Mouse (Mus musculus): ENCODE measurements around the gene Gm11549. TPM values are rescaled to one million over a fixed set of nuclear protein-coding genes. Genes with fewer than 3 reads are reported as not detected.

The Gm11549 gene
- polyA plus RNA-seq (2015; fragmentation: Nextera tagmentation; extraction: Ambion mirVana) = not detected in 2 replicates

- H3K4me2 ChIP-seq (ENCODE audit: low read depth, low read length) = peak within 1 kb of the TSS; percentile 72
- no peak within 1 kb of the TSS for H3K27ac ChIP-seq (ENCODE audit: low read depth)
- 3% methylated on average over 51 of the region's 51 CpGs for WGBS (ENCODE audit: insufficient replicate concordance)
- ATAC-seq (no peak), DNase-seq (peak; percentile 20)
- H3K9me3 ChIP-seq (ENCODE audit: low read length) = no peaks in the 10 kb centered on the region
- TF ChIP-seq CTCF (IDR thresholded peaks at IDR 0.05; ENCODE audit: low read depth) (no peak), EP300 (IDR thresholded peaks at IDR 0.05; ENCODE audit: low read depth) (no peak)
- peaks cover 23% of the 10 kb centered on the region for H3K27me3 ChIP-seq (ENCODE audit: insufficient read depth, low read length)
- H3K4me3 ChIP-seq (ENCODE audit: low read depth, low read length) = peak within 1 kb of the TSS; percentile 45
- no peak within 1 kb of the TSS for H3K9ac ChIP-seq (replicated peaks)
- no peaks in the 10 kb centered on the region for H3K36me3 ChIP-seq (replicated peaks; ENCODE audit: insufficient read depth, low read length)
- no peaks in the 10 kb centered on the region for H3K4me1 ChIP-seq (ENCODE audit: insufficient read depth)
Measured at GRCm38 (mm10) chr3:36521073-36522060, at the start of gene Gm11549. TSS of gene Gm11549 (minus strand) at chr3:36521813.

- DNase-seq (peak; percentile 29), ATAC-seq (peak; percentile 35)
- peak overlapping the region; percentile 96 for H3K4me2 ChIP-seq (ENCODE audit: low read depth, low read length)
- peak overlapping the region; percentile 81; the same call in 1 of the 2 replicates for H3K27ac ChIP-seq (ENCODE audit: low read depth)
- H3K27me3 ChIP-seq (ENCODE audit: insufficient read depth, low read length) = no peaks in the 10 kb centered on the region
- H3K9ac ChIP-seq (replicated peaks) = peak overlapping the region; percentile 95
- WGBS (ENCODE audit: insufficient replicate concordance) = 58% methylated on average over 5 of the region's 5 CpGs
- H3K36me3 ChIP-seq (replicated peaks; ENCODE audit: insufficient read depth, low read length) = peaks cover 54% of the 10 kb centered on the region
- no peaks in the 10 kb centered on the region for H3K9me3 ChIP-seq (ENCODE audit: low read length)
- H3K4me3 ChIP-seq (ENCODE audit: low read depth, low read length) = peak overlapping the region; percentile 99
- TF ChIP-seq CTCF (IDR thresholded peaks at IDR 0.05; ENCODE audit: low read depth) = no peak
- TF ChIP-seq EP300 (IDR thresholded peaks at IDR 0.05; ENCODE audit: low read depth) = peak; percentile 57
- H3K4me1 ChIP-seq (ENCODE audit: insufficient read depth) = no peaks in the 10 kb centered on the region
Measured at GRCm38 (mm10) chr3:36569836-36570235, 48.2 kb upstream of the Gm11549 start.

DNA sequence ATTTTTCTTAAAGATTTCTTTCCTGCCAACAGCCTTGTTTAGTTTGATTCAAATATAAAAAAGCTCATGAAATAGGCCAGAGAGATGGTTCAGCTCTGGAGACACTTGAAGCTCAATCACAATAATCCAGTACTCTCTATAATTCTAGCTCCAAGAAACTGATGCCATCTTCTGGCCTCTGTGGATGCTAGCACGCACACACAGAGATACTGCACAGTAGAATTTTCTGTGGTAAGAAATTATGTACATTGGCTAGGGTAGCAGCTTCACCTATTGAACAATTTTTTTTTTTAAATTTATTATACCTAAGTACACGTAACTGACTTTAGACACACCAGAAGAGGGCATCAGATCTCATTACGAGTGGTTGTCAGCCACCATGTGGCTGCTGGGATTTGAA, 42.1 kb upstream of the Gm11549 start:
- H3K27ac ChIP-seq (ENCODE audit: low read depth) = no peak overlapping the region
- no peak for ATAC-seq
- peaks cover 73% of the 10 kb centered on the region for H3K36me3 ChIP-seq (replicated peaks; ENCODE audit: insufficient read depth, low read length)
- H3K9ac ChIP-seq (replicated peaks) = no peak overlapping the region
- no peak for DNase-seq
- H3K27me3 ChIP-seq (ENCODE audit: insufficient read depth, low read length) = no peaks in the 10 kb centered on the region
- no peaks in the 10 kb centered on the region for H3K9me3 ChIP-seq (ENCODE audit: low read length)
- no peak overlapping the region for H3K4me3 ChIP-seq (ENCODE audit: low read depth, low read length)
- WGBS (ENCODE audit: insufficient replicate concordance) = 88% methylated on average over 3 of the region's 3 CpGs
- H3K4me1 ChIP-seq (ENCODE audit: insufficient read depth) = peaks cover 3% of the 10 kb centered on the region; the same call in 1 of the 2 replicates
- TF ChIP-seq EP300 (IDR thresholded peaks at IDR 0.05; ENCODE audit: low read depth) = no peak
- H3K4me2 ChIP-seq (ENCODE audit: low read depth, low read length) = no peak overlapping the region

DNA sequence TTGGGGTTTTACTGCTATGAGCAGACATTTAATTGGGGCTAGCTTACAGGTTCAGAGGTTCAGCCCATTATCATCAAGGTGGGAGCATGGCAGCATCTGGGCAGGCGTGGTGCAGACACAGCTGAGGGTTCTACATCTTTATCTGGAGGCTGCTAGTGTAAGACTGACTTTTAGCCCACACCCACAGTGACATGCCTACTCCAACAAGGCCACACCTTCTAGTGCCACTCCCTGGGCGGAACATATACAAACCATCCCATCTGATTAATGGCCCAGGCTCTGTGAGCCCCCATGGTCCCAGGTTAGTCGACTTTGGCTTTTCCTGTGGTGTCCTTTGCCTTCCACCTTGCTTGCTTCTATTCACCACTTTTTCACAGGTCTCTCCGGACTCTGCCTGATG, 38.0 kb upstream of the Gm11549 start:
- ATAC-seq = peak; percentile 80

DNA sequence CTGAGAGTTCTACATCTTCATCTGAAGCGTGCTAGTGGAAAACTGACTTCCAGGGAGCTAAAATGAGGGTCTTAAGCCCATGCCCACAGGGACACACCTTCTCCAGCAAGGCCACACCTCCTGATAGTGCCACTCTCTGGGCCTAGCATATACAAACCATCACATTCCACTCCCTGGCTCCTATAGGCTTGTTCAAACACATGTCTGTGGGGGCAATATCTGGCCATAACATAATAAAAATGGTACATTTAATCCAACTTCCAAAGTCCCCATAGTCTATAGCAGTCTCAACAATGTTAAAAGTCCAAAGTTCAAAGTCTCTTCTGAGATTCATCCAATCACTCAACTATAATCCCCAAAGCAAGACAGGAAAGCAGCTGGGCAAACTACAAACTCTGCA, 36.0 kb upstream of the Gm11549 start:
- H3K4me3 ChIP-seq (ENCODE audit: low read depth, low read length) = no peak overlapping the region
- TF ChIP-seq CTCF (IDR thresholded peaks at IDR 0.05; ENCODE audit: low read depth) (no peak), EP300 (IDR thresholded peaks at IDR 0.05; ENCODE audit: low read depth) (no peak)
- no peak overlapping the region for H3K27ac ChIP-seq (ENCODE audit: low read depth)
- peaks cover 6% of the 10 kb centered on the region; the same call in 1 of the 2 replicates for H3K4me1 ChIP-seq (ENCODE audit: insufficient read depth)
- DNase-seq (no peak), ATAC-seq (no peak)
- peaks cover 44% of the 10 kb centered on the region for H3K36me3 ChIP-seq (replicated peaks; ENCODE audit: insufficient read depth, low read length)
- WGBS (ENCODE audit: insufficient replicate concordance) = 86% methylated on average over 1 of the region's 1 CpGs
- H3K9me3 ChIP-seq (ENCODE audit: low read length) = no peaks in the 10 kb centered on the region
- H3K9ac ChIP-seq (replicated peaks) = no peak overlapping the region
- H3K4me2 ChIP-seq (ENCODE audit: low read depth, low read length) = no peak overlapping the region
- no peaks in the 10 kb centered on the region for H3K27me3 ChIP-seq (ENCODE audit: insufficient read depth, low read length)

More for the DNA sequence above, 38.0 kb upstream of the Gm11549 start:
- H3K4me3 ChIP-seq (ENCODE audit: low read depth, low read length) = no peak overlapping the region
- H3K27me3 ChIP-seq (ENCODE audit: insufficient read depth, low read length) = no peaks in the 10 kb centered on the region
- TF ChIP-seq EP300 (IDR thresholded peaks at IDR 0.05; ENCODE audit: low read depth) (no peak), CTCF (IDR thresholded peaks at IDR 0.05; ENCODE audit: low read depth) (no peak)
- WGBS (ENCODE audit: insufficient replicate concordance) = 71% methylated on average over 4 of the region's 4 CpGs
- no peak overlapping the region for H3K27ac ChIP-seq (ENCODE audit: low read depth)
- H3K4me2 ChIP-seq (ENCODE audit: low read depth, low read length) = no peak overlapping the region
- no peak for DNase-seq
- peaks cover 57% of the 10 kb centered on the region for H3K36me3 ChIP-seq (replicated peaks; ENCODE audit: insufficient read depth, low read length)
- H3K9me3 ChIP-seq (ENCODE audit: low read length) = no peaks in the 10 kb centered on the region
- no peak overlapping the region for H3K9ac ChIP-seq (replicated peaks)
- H3K4me1 ChIP-seq (ENCODE audit: insufficient read depth) = peaks cover 3% of the 10 kb centered on the region; the same call in 1 of the 2 replicates

- peak within 1 kb of the TSS; percentile 75 for H3K9ac ChIP-seq (replicated peaks)
- DNase-seq (peak; percentile 95), ATAC-seq (peak; percentile 97)
- peaks cover 8% of the 10 kb centered on the region; the same call in 1 of the 2 replicates for H3K4me1 ChIP-seq (ENCODE audit: insufficient read depth)
- no peak for TF ChIP-seq CTCF (IDR thresholded peaks at IDR 0.05; ENCODE audit: low read depth)
- H3K27me3 ChIP-seq (ENCODE audit: insufficient read depth, low read length) = no peaks in the 10 kb centered on the region
- H3K4me3 ChIP-seq (ENCODE audit: low read depth, low read length) = peak within 1 kb of the TSS; percentile 85
- peaks cover 27% of the 10 kb centered on the region for H3K36me3 ChIP-seq (replicated peaks; ENCODE audit: insufficient read depth, low read length)
- under 1% methylated on average over 39 of the region's 39 CpGs for WGBS (ENCODE audit: insufficient replicate concordance)
- no peaks in the 10 kb centered on the region for H3K9me3 ChIP-seq (ENCODE audit: low read length)
- H3K27ac ChIP-seq (ENCODE audit: low read depth) = peak within 1 kb of the TSS; percentile 37; the same call in 1 of the 2 replicates
- peak within 1 kb of the TSS; percentile 80 for H3K4me2 ChIP-seq (ENCODE audit: low read depth, low read length)
Measured at GRCm38 (mm10) chr3:36552406-36553047, 30.9 kb upstream of the Gm11549 start, which contains the start of gene Exosc9. TSS of gene Exosc9 (plus strand) at chr3:36552606.
